Mouse (Mus musculus) ES-E14 (cell line): ENCODE data around the gene Fkbpl. TPM values are rescaled to one million over a fixed set of nuclear protein-coding genes. Genes with fewer than 3 reads are reported as not detected.

Experiments
- DNase-seq: peaks from one replicate; pipeline ENCODE4 v3.0.0-alpha.2; 2013; ENCODE audit warnings: low read depth, low spot score
- H3K27ac ChIP-seq: 2 replicates; pipeline ENCODE4 v1.5.1; 2012; ENCODE audit warnings: low read depth, mild to moderate bottlenecking, low read length, moderate library complexity, mixed read lengths; ENCODE audit not compliant: poor library complexity, insufficient read depth, severe bottlenecking
- H3K36me3 ChIP-seq: 2 replicates; pipeline ENCODE4 v1.6.1; 2012; ENCODE audit warnings: mild to moderate bottlenecking, low read length, moderate library complexity, mixed read lengths; ENCODE audit not compliant: control insufficient read depth, poor library complexity, insufficient read depth, severe bottlenecking
- H3K4me1 ChIP-seq, 2 experiments: fragments of 150-350 bp in 1 of 2; sonication (generic) in 1 of 2; 2 replicates each; pipeline ENCODE4 v1.6.1; 2012; ENCODE audit warnings: low read length in 2 of 2, mild to moderate bottlenecking in 1 of 2, mixed read lengths in 1 of 2; ENCODE audit not compliant: control insufficient read depth in 2 of 2, insufficient read depth in 2 of 2, poor library complexity in 1 of 2
- H3K4me3 ChIP-seq, 2 experiments: fragments of 150-350 bp in 1 of 2; sonication (generic) in 1 of 2; 2 replicates each; pipeline ENCODE4 v1.5.1; 2012; ENCODE audit warnings: low read length in 2 of 2, low read depth in 1 of 2, mild to moderate bottlenecking in 1 of 2, mixed read lengths in 1 of 2; ENCODE audit not compliant: insufficient read depth in 1 of 2, poor library complexity in 1 of 2, severe bottlenecking in 1 of 2
- H3K9ac ChIP-seq: 2 replicates; pipeline ENCODE4 v1.6.1; 2012; ENCODE audit warnings: low read depth, mild to moderate bottlenecking, low read length, mixed read lengths; ENCODE audit not compliant: poor library complexity, insufficient read depth, severe bottlenecking
- H3K9me3 ChIP-seq: fragments of 150-350 bp; sonication (generic); 2 replicates; pipeline ENCODE4 v1.6.1; 2012; ENCODE audit warnings: low read depth, mild to moderate bottlenecking, low read length; ENCODE audit not compliant: control insufficient read depth, insufficient read depth
- CHD2 ChIP-seq: IDR thresholded peaks from 2 replicates; pipeline ENCODE4 v1.6.1; 2014; ENCODE audit warnings: mild to moderate bottlenecking, low read depth, low read length, inconsistent platforms
- HCFC1 ChIP-seq: IDR thresholded peaks from 2 replicates; pipeline ENCODE4 v1.6.1; 2012; ENCODE audit warnings: low read length, inconsistent platforms, borderline replicate concordance; ENCODE audit not compliant: insufficient read depth
- MAFK ChIP-seq: IDR thresholded peaks from 2 replicates; pipeline ENCODE4 v1.6.1; 2014; ENCODE audit warnings: mild to moderate bottlenecking, low read depth, low read length, inconsistent platforms; ENCODE audit not compliant: insufficient read depth
- ZC3H11A ChIP-seq: IDR thresholded peaks from 2 replicates; pipeline ENCODE4 v1.6.1; 2012; ENCODE audit warnings: low read depth, mild to moderate bottlenecking, inconsistent platforms, low read length, borderline replicate concordance
- ZNF384 ChIP-seq: IDR thresholded peaks from 2 replicates; pipeline ENCODE4 v1.6.1; 2012; ENCODE audit warnings: low read depth, low read length, inconsistent platforms
- in situ Hi-C, 2 experiments: fragments of 600-800 bp; cut with MboI; formaldehyde crosslinking; loops; one replicate each; pipeline ENCODE4 v1.15.1; 2025; ENCODE audit warnings: low sequenced_read_pairs in 2 of 2, inconsistent platforms in 1 of 2; ENCODE audit not compliant: unreplicated experiment in 2 of 2
- total RNA-seq: library from RNA; depleted of rRNA; stranded (reverse); fragments of 300-350 nt; gene quantifications from 2 replicates; pipeline ENCODE4 v1.2.3, GENCODE M21; 2012

Fkbpl gene
- total RNA-seq, 1 experiment, result 7.5 TPM

- no peak overlapping the region for H3K4me3 ChIP-seq
- no peak overlapping the region for H3K9ac ChIP-seq
- peaks cover 37% of the 10 kb centered on the region for H3K36me3 ChIP-seq
- in situ Hi-C loops, result no loop called here
- no peak for DNase-seq
- no peak for TF ChIP-seq HCFC1
- no peak for TF ChIP-seq CHD2
- no peak for TF ChIP-seq ZC3H11A
- TF ChIP-seq MAFK, result no peak
- no peak for TF ChIP-seq ZNF384
- no peaks in the 10 kb centered on the region for H3K9me3 ChIP-seq
- no peak overlapping the region for H3K27ac ChIP-seq
- 0 out of 4 replicates have a peak, but pooled peaks cover 0 to 3% of the 10 kb centered on the region in 2 experiments for H3K4me1 ChIP-seq
Observed at GRCm38 (mm10) chr17:34655581-34655991, 11.0 kb downstream of the Fkbpl start.

- H3K9me3 ChIP-seq, result no peaks in the 10 kb centered on the region
- H3K9ac ChIP-seq, result no peak overlapping the region; the same call in 1 of the 2 replicates
- H3K27ac ChIP-seq, result no peak overlapping the region
- H3K4me3 ChIP-seq, result no peak overlapping the region
- peaks cover 0 to 13% of the 10 kb centered on the region in 2 experiments; a peak in 1 of 4 replicates for H3K4me1 ChIP-seq
- DNase-seq, result no peak
- in situ Hi-C loops, result no loop called here
- peaks cover 30% of the 10 kb centered on the region for H3K36me3 ChIP-seq
- TF ChIP-seq ZC3H11A (no peak), HCFC1 (no peak), ZNF384 (no peak), MAFK (no peak), CHD2 (no peak)
Observed at GRCm38 (mm10) chr17:34656666-34657065, 12.1 kb downstream of the Fkbpl start.

- in situ Hi-C loops, result no loop called here
Observed at GRCm38 (mm10) chr17:34657271-34657670, 12.7 kb downstream of the Fkbpl start.

GRCm38 (mm10) chr17:34658145-34658544 lies 13.6 kb downstream of the Fkbpl start:
- peaks cover 0 to 13% of the 10 kb centered on the region in 2 experiments; a peak in 1 of 4 replicates for H3K4me1 ChIP-seq
- in situ Hi-C loops, result no loop called here
- no peak for DNase-seq
- peaks cover 15% of the 10 kb centered on the region for H3K36me3 ChIP-seq
- H3K27ac ChIP-seq, result no peak overlapping the region
- TF ChIP-seq MAFK, result no peak
- TF ChIP-seq HCFC1, result no peak
- no peak for TF ChIP-seq ZNF384
- TF ChIP-seq ZC3H11A, result no peak
- no peak for TF ChIP-seq CHD2
- no peak overlapping the region for H3K9ac ChIP-seq
- no peaks in the 10 kb centered on the region for H3K9me3 ChIP-seq
- H3K4me3 ChIP-seq, result no peak overlapping the region

More at GRCm38 (mm10) chr17:34657271-34657670, 12.7 kb downstream of the Fkbpl start:
- DNase-seq, result no peak
- peaks cover 24% of the 10 kb centered on the region for H3K36me3 ChIP-seq
- no peak overlapping the region for H3K27ac ChIP-seq
- no peak overlapping the region for H3K9ac ChIP-seq
- TF ChIP-seq ZC3H11A (no peak), HCFC1 (no peak), ZNF384 (no peak), CHD2 (no peak), MAFK (no peak)
- no peaks in the 10 kb centered on the region for H3K9me3 ChIP-seq
- H3K4me1 ChIP-seq, result peaks cover 0 to 13% of the 10 kb centered on the region in 2 experiments; a peak in 1 of 4 replicates
- no peak overlapping the region for H3K4me3 ChIP-seq

- Histone ChIP-seq H3K27ac (no peak overlapping the region), H3K9ac (no peak overlapping the region), H3K36me3 (peaks cover 10% of the 10 kb centered on the region; the same call in 1 of the 2 replicates), H3K9me3 (no peaks in the 10 kb centered on the region), H3K4me3 (no peak overlapping the region), H3K4me1 (peaks cover 0 to 13% of the 10 kb centered on the region in 2 experiments; a peak in 1 of 4 replicates)
- TF ChIP-seq HCFC1 (no peak), CHD2 (no peak), ZNF384 (no peak), MAFK (no peak), ZC3H11A (no peak)
- no peak for DNase-seq
- in situ Hi-C loops, result no loop called here
Observed at GRCm38 (mm10) chr17:34658591-34658990, 14.0 kb downstream of the Fkbpl start.
